ENCODE assay signal across 8 mouse cellular contexts in the genomic region with DNA sequence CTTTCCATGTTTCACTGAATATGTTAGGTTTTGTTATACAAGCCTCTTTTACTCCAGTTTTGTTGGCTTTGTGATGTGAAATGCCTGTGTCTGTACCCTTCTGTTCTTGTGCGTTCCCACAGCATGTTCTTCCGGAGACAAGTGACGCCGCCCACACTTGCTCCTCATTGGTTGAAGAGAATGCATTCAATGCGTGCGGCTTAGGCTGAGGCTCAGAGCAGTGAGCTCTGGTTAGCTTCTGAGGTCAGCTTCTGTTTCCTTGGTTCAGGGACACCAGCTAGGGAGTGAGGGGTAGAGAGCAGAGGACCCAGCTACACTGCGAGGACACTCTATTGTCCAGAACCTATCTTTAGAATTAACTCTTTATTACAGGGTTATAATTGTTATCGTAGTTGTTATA. TPM values are rescaled to one million over a fixed set of nuclear protein-coding genes. Genes with fewer than 3 reads are reported as not detected.
DNase-seq lines count a peak whose midpoint lies in the region; ATAC-seq lines count a peak whose summit lies in the region.

No protein-coding gene starts in this region.

- no peak overlapping the region for H3K4me3 ChIP-seq in embryonic facial prominence, embryonic 12.5 days
- no peak overlapping the region for H3K4me3 ChIP-seq in heart, embryonic 10.5 days
- no peak overlapping the region for H3K4me3 ChIP-seq in limb, embryonic 10.5 days
- no peak overlapping the region for H3K4me3 ChIP-seq in midbrain, embryonic 13.5 days (replicated peaks)

- H3K4me1 ChIP-seq in embryonic facial prominence, embryonic 12.5 days = no peaks in the 10 kb centered on the region
- H3K4me1 ChIP-seq in heart, embryonic 10.5 days = no peaks in the 10 kb centered on the region
- peaks cover 6% of the 10 kb centered on the region for H3K4me1 ChIP-seq in limb, embryonic 10.5 days
- no peaks in the 10 kb centered on the region; the same call in 1 of the 2 replicates for H3K4me1 ChIP-seq in midbrain, embryonic 13.5 days (replicated peaks)

- no peaks in the 10 kb centered on the region for H3K36me3 ChIP-seq in embryonic facial prominence, embryonic 12.5 days
- H3K36me3 ChIP-seq in heart, embryonic 10.5 days = no peaks in the 10 kb centered on the region
- no peaks in the 10 kb centered on the region for H3K36me3 ChIP-seq in limb, embryonic 10.5 days
- H3K36me3 ChIP-seq in midbrain, embryonic 13.5 days = no peaks in the 10 kb centered on the region

- no peak overlapping the region for H3K4me2 ChIP-seq in embryonic facial prominence, embryonic 12.5 days (replicated peaks)
- no peak overlapping the region for H3K4me2 ChIP-seq in midbrain, embryonic 13.5 days (replicated peaks)

- no peaks in the 10 kb centered on the region for H3K27me3 ChIP-seq in embryonic facial prominence, embryonic 12.5 days
- H3K27me3 ChIP-seq in heart, embryonic 10.5 days (ENCODE audit: insufficient read depth, poor library complexity, severe bottlenecking) = peaks cover under 1% of the 10 kb centered on the region; the same call in 1 of the 2 replicates
- H3K27me3 ChIP-seq in limb, embryonic 10.5 days (ENCODE audit: low read depth, poor library complexity, severe bottlenecking) = peaks cover 1% of the 10 kb centered on the region; the same call in 1 of the 2 replicates
- H3K27me3 ChIP-seq in midbrain, embryonic 13.5 days = peaks cover 3% of the 10 kb centered on the region; the same call in 1 of the 2 replicates

- H3K9ac ChIP-seq in embryonic facial prominence, embryonic 12.5 days = no peak overlapping the region
- H3K9ac ChIP-seq in midbrain, embryonic 13.5 days (replicated peaks) = no peak overlapping the region

- 15% methylated on average over 8 of the region's 8 CpGs for WGBS in embryonic facial prominence, embryonic 12.5 days
- WGBS in heart, embryonic 10.5 days = 17% methylated on average over 8 of the region's 8 CpGs
- WGBS in limb, embryonic 10.5 days = 19% methylated on average over 8 of the region's 8 CpGs
- 14% methylated on average over 8 of the region's 8 CpGs for WGBS in midbrain, embryonic 13.5 days

- H3K9me3 ChIP-seq in embryonic facial prominence, embryonic 12.5 days = no peaks in the 10 kb centered on the region
- no peaks in the 10 kb centered on the region for H3K9me3 ChIP-seq in heart, embryonic 10.5 days
- no peaks in the 10 kb centered on the region for H3K9me3 ChIP-seq in limb, embryonic 10.5 days (replicated peaks)
- H3K9me3 ChIP-seq in midbrain, embryonic 13.5 days = no peaks in the 10 kb centered on the region

- no peak overlapping the region for H3K27ac ChIP-seq in embryonic facial prominence, embryonic 12.5 days
- H3K27ac ChIP-seq in heart, embryonic 10.5 days = no peak overlapping the region
- no peak overlapping the region for H3K27ac ChIP-seq in limb, embryonic 10.5 days
- H3K27ac ChIP-seq in midbrain, embryonic 13.5 days = no peak overlapping the region

- peak; percentile 23 for DNase-seq in cerebellum, adult 11 months
- DNase-seq in heart, embryonic 10.5 days (ENCODE audit: low spot score) = peak; percentile 88
- DNase-seq in kidney, adult 8-10 months = peak; percentile 61 to 80
- peak; percentile 81 for DNase-seq in limb, embryonic 10.5 days (ENCODE audit: low spot score)
- DNase-seq in spleen, adult 12 weeks (ENCODE audit: low spot score) = peak; percentile 82

- ATAC-seq in cerebellum, adult (ENCODE audit: insufficient number of reproducible peaks, low FRiP score, low TSS enrichment) = no peak
- ATAC-seq in embryonic facial prominence, embryonic 12.5 days (ENCODE audit: insufficient number of reproducible peaks, insufficient read depth, low FRiP score, low TSS enrichment) = peak; percentile 82
- peak; percentile 93 for ATAC-seq in midbrain, embryonic 13.5 days

RNA-seq across cellular contexts. Expression of a gene that starts 4.0 kb away (rescaled TPM):
- polyA plus RNA-seq in embryonic facial prominence, embryonic 12.5 days (2016; fragmentation: Nextera tagmentation; extraction: Ambion mirVana) = 0.19 TPM in 1 of 2 replicates, not detected in the other
- polyA plus RNA-seq in heart, embryonic 10.5 days (2016; fragmentation: Nextera tagmentation; extraction: Ambion mirVana) = 0.11 TPM in 1 of 2 replicates, not detected in the other
- not detected in 2 replicates for polyA plus RNA-seq in limb, embryonic 10.5 days (2016; fragmentation: Nextera tagmentation; extraction: Ambion mirVana)
- polyA plus RNA-seq in midbrain, embryonic 13.5 days (2015; fragmentation: Nextera tagmentation; extraction: Ambion mirVana) = 0.28 and 0.41 TPM in 2 replicates

RNA-seq across cellular contexts. Expression of a gene that starts 14.1 kb away (rescaled TPM):
- 1.4 and 1.5 TPM in 2 replicates for polyA plus RNA-seq in embryonic facial prominence, embryonic 12.5 days (2016; fragmentation: Nextera tagmentation; extraction: Ambion mirVana)
- 1.4 TPM in 2 replicates for polyA plus RNA-seq in heart, embryonic 10.5 days (2016; fragmentation: Nextera tagmentation; extraction: Ambion mirVana)
- 0.80 and 0.83 TPM in 2 replicates for polyA plus RNA-seq in limb, embryonic 10.5 days (2016; fragmentation: Nextera tagmentation; extraction: Ambion mirVana)
- polyA plus RNA-seq in midbrain, embryonic 13.5 days (2015; fragmentation: Nextera tagmentation; extraction: Ambion mirVana) = 1.7 and 2.1 TPM in 2 replicates

RNA-seq across cellular contexts. Expression of a gene that starts 33.9 kb away (rescaled TPM):
- not detected in 2 replicates for polyA plus RNA-seq in embryonic facial prominence, embryonic 12.5 days (2016; fragmentation: Nextera tagmentation; extraction: Ambion mirVana)
- not detected in 2 replicates for polyA plus RNA-seq in heart, embryonic 10.5 days (2016; fragmentation: Nextera tagmentation; extraction: Ambion mirVana)
- not detected in 2 replicates for polyA plus RNA-seq in limb, embryonic 10.5 days (2016; fragmentation: Nextera tagmentation; extraction: Ambion mirVana)
- 0.12 TPM in 1 of 2 replicates, not detected in the other for polyA plus RNA-seq in midbrain, embryonic 13.5 days (2015; fragmentation: Nextera tagmentation; extraction: Ambion mirVana)

RNA-seq across cellular contexts. Expression of a gene that starts 34.1 kb away (rescaled TPM):
- 2.9 and 3.4 TPM in 2 replicates for polyA plus RNA-seq in embryonic facial prominence, embryonic 12.5 days (2016; fragmentation: Nextera tagmentation; extraction: Ambion mirVana)
- 13.2 and 14.6 TPM in 2 replicates for polyA plus RNA-seq in heart, embryonic 10.5 days (2016; fragmentation: Nextera tagmentation; extraction: Ambion mirVana)
- 6.7 and 9.9 TPM in 2 replicates for polyA plus RNA-seq in limb, embryonic 10.5 days (2016; fragmentation: Nextera tagmentation; extraction: Ambion mirVana)
- polyA plus RNA-seq in midbrain, embryonic 13.5 days (2015; fragmentation: Nextera tagmentation; extraction: Ambion mirVana) = 1.7 and 2.1 TPM in 2 replicates

RNA-seq across cellular contexts. Expression of a gene that starts 52.9 kb away (rescaled TPM):
- polyA plus RNA-seq in embryonic facial prominence, embryonic 12.5 days (2016; fragmentation: Nextera tagmentation; extraction: Ambion mirVana) = not detected in 2 replicates
- polyA plus RNA-seq in heart, embryonic 10.5 days (2016; fragmentation: Nextera tagmentation; extraction: Ambion mirVana) = not detected in 2 replicates
- not detected in 2 replicates for polyA plus RNA-seq in limb, embryonic 10.5 days (2016; fragmentation: Nextera tagmentation; extraction: Ambion mirVana)
- not detected in 2 replicates for polyA plus RNA-seq in midbrain, embryonic 13.5 days (2015; fragmentation: Nextera tagmentation; extraction: Ambion mirVana)

Comparison
In these comparisons a context has a peak if more than half of its experiments do, and no peak if none do; other contexts are left out.
1. DNase-seq: peak in every context shown above with its lines; median percentile 88 in heart, embryonic 10.5 days; 82 in spleen, adult 12 weeks; 81 in limb, embryonic 10.5 days; 70 in kidney, adult 8-10 months; 23 in cerebellum, adult 11 months.